Mouse (Mus musculus): ENCODE data around the gene Kynu. TPM values are rescaled to one million over a fixed set of nuclear protein-coding genes. Genes with fewer than 3 reads are reported as not detected.
A peak's percentile ranks its signal among the peaks of the same experiment; 100 is the strongest.

Gene Kynu
- polyA plus RNA-seq (2016; fragmentation: Nextera tagmentation; extraction: Ambion mirVana): 0.43 and 0.72 TPM in 2 replicates

GRCm38 (mm10) chr2:43555062-43555888 lies at the start of gene Kynu:
Gene Kynu (plus strand): TSS chr2:43555329.
- no peak within 1 kb of the TSS for H3K4me2 ChIP-seq (replicated peaks)
- ATAC-seq (ENCODE audit: insufficient number of reproducible peaks, insufficient read depth, low FRiP score, low TSS enrichment): peak; percentile 15; the same call in 1 of the 2 replicates
- WGBS: 12% methylated on average over 9 of the region's 9 CpGs
- H3K4me3 ChIP-seq: no peak within 1 kb of the TSS
- H3K4me1 ChIP-seq: peaks cover 8% of the 10 kb centered on the region; the same call in 1 of the 2 replicates
- H3K9me3 ChIP-seq: no peaks in the 10 kb centered on the region
- no peaks in the 10 kb centered on the region for H3K27me3 ChIP-seq
- H3K27ac ChIP-seq: no peak within 1 kb of the TSS
- H3K36me3 ChIP-seq: no peaks in the 10 kb centered on the region
- no peak within 1 kb of the TSS for H3K9ac ChIP-seq

- no peaks in the 10 kb centered on the region for H3K27me3 ChIP-seq
- H3K36me3 ChIP-seq: no peaks in the 10 kb centered on the region
- no peak overlapping the region for H3K9ac ChIP-seq
- no peak overlapping the region for H3K27ac ChIP-seq
- no peak for ATAC-seq (ENCODE audit: insufficient number of reproducible peaks, insufficient read depth, low FRiP score, low TSS enrichment)
- H3K4me2 ChIP-seq (replicated peaks): no peak overlapping the region
- no peak overlapping the region for H3K4me3 ChIP-seq
- no peaks in the 10 kb centered on the region for H3K4me1 ChIP-seq
- WGBS: 91% methylated on average over 3 of the region's 3 CpGs
- H3K9me3 ChIP-seq: no peaks in the 10 kb centered on the region
Measured at GRCm38 (mm10) chr2:43506182-43506581, 48.9 kb upstream of the Kynu start.

GRCm38 (mm10) chr2:43513852-43514251 lies 41.3 kb upstream of the Kynu start:
- no peak overlapping the region for H3K4me2 ChIP-seq (replicated peaks)
- H3K27ac ChIP-seq: no peak overlapping the region
- WGBS: 40% methylated on average over 7 of the region's 7 CpGs
- no peaks in the 10 kb centered on the region for H3K9me3 ChIP-seq
- H3K27me3 ChIP-seq: no peaks in the 10 kb centered on the region
- H3K36me3 ChIP-seq: no peaks in the 10 kb centered on the region
- no peak overlapping the region for H3K4me3 ChIP-seq
- no peaks in the 10 kb centered on the region for H3K4me1 ChIP-seq
- no peak for ATAC-seq (ENCODE audit: insufficient number of reproducible peaks, insufficient read depth, low FRiP score, low TSS enrichment)
- no peak overlapping the region for H3K9ac ChIP-seq

GRCm38 (mm10) chr2:43534417-43534816 lies 20.7 kb upstream of the Kynu start:
- ATAC-seq (ENCODE audit: insufficient number of reproducible peaks, insufficient read depth, low FRiP score, low TSS enrichment): no peak
- WGBS: 77% methylated on average over 2 of the region's 2 CpGs
- H3K4me2 ChIP-seq (replicated peaks): no peak overlapping the region

GRCm38 (mm10) chr2:43542615-43543014 lies 12.5 kb upstream of the Kynu start:
- Histone ChIP-seq H3K9ac (no peak overlapping the region), H3K27ac (no peak overlapping the region), H3K9me3 (no peaks in the 10 kb centered on the region), H3K4me3 (no peak overlapping the region), H3K27me3 (no peaks in the 10 kb centered on the region), H3K36me3 (no peaks in the 10 kb centered on the region), H3K4me1 (no peaks in the 10 kb centered on the region), H3K4me2 (replicated peaks) (no peak overlapping the region)
- no peak for ATAC-seq (ENCODE audit: insufficient number of reproducible peaks, insufficient read depth, low FRiP score, low TSS enrichment)
- WGBS: 87% methylated on average over 3 of the region's 3 CpGs

More at GRCm38 (mm10) chr2:43534417-43534816, 20.7 kb upstream of the Kynu start:
- Histone ChIP-seq H3K9me3 (no peaks in the 10 kb centered on the region), H3K4me3 (no peak overlapping the region), H3K27me3 (no peaks in the 10 kb centered on the region), H3K9ac (no peak overlapping the region), H3K27ac (no peak overlapping the region), H3K36me3 (no peaks in the 10 kb centered on the region), H3K4me1 (no peaks in the 10 kb centered on the region)

GRCm38 (mm10) chr2:43545665-43546064 lies 9.5 kb upstream of the Kynu start:
- no peaks in the 10 kb centered on the region for H3K9me3 ChIP-seq
- WGBS: 74% methylated on average over 3 of the region's 3 CpGs
- H3K27ac ChIP-seq: no peak overlapping the region
- no peak overlapping the region for H3K4me3 ChIP-seq
- no peaks in the 10 kb centered on the region for H3K36me3 ChIP-seq
- H3K9ac ChIP-seq: no peak overlapping the region
- H3K27me3 ChIP-seq: no peaks in the 10 kb centered on the region
- H3K4me1 ChIP-seq: no peaks in the 10 kb centered on the region
- H3K4me2 ChIP-seq (replicated peaks): no peak overlapping the region
- ATAC-seq (ENCODE audit: insufficient number of reproducible peaks, insufficient read depth, low FRiP score, low TSS enrichment): no peak

- 83% methylated on average over 1 of the region's 1 CpGs for WGBS
- H3K27me3 ChIP-seq: no peaks in the 10 kb centered on the region
- H3K4me1 ChIP-seq: no peaks in the 10 kb centered on the region
- ATAC-seq (ENCODE audit: insufficient number of reproducible peaks, insufficient read depth, low FRiP score, low TSS enrichment): no peak
- H3K36me3 ChIP-seq: no peaks in the 10 kb centered on the region
- H3K27ac ChIP-seq: no peak overlapping the region
- no peak overlapping the region for H3K4me3 ChIP-seq
- H3K9me3 ChIP-seq: no peaks in the 10 kb centered on the region
- no peak overlapping the region for H3K9ac ChIP-seq
- no peak overlapping the region for H3K4me2 ChIP-seq (replicated peaks)
Measured at GRCm38 (mm10) chr2:43546448-43546847, 8.7 kb upstream of the Kynu start.

GRCm38 (mm10) chr2:43554216-43554615 lies 913 bp upstream of the Kynu start:
- ATAC-seq (ENCODE audit: insufficient number of reproducible peaks, insufficient read depth, low FRiP score, low TSS enrichment): no peak
- H3K36me3 ChIP-seq: no peaks in the 10 kb centered on the region
- no peaks in the 10 kb centered on the region for H3K27me3 ChIP-seq
- no peak overlapping the region for H3K4me2 ChIP-seq (replicated peaks)
- no peak overlapping the region for H3K4me3 ChIP-seq
- 71% methylated on average over 4 of the region's 4 CpGs for WGBS
- H3K9me3 ChIP-seq: no peaks in the 10 kb centered on the region
- no peak overlapping the region for H3K27ac ChIP-seq
- H3K9ac ChIP-seq: no peak overlapping the region
- peaks cover 8% of the 10 kb centered on the region; the same call in 1 of the 2 replicates for H3K4me1 ChIP-seq

GRCm38 (mm10) chr2:43555889-43556285 lies 758 bp downstream of the Kynu start:
- no peaks in the 10 kb centered on the region for H3K9me3 ChIP-seq
- H3K4me1 ChIP-seq: peaks cover 8% of the 10 kb centered on the region; the same call in 1 of the 2 replicates
- no peak overlapping the region for H3K4me2 ChIP-seq (replicated peaks)
- H3K9ac ChIP-seq: no peak overlapping the region
- no peak for ATAC-seq (ENCODE audit: insufficient number of reproducible peaks, insufficient read depth, low FRiP score, low TSS enrichment)
- no peaks in the 10 kb centered on the region for H3K27me3 ChIP-seq
- WGBS: 30% methylated on average over 4 of the region's 4 CpGs
- no peak overlapping the region for H3K4me3 ChIP-seq
- H3K36me3 ChIP-seq: no peaks in the 10 kb centered on the region
- H3K27ac ChIP-seq: no peak overlapping the region

- ATAC-seq (ENCODE audit: insufficient number of reproducible peaks, insufficient read depth, low FRiP score, low TSS enrichment): no peak
- Histone ChIP-seq H3K27ac (no peak overlapping the region), H3K36me3 (no peaks in the 10 kb centered on the region), H3K9me3 (no peaks in the 10 kb centered on the region), H3K27me3 (no peaks in the 10 kb centered on the region), H3K4me3 (no peak overlapping the region), H3K4me2 (replicated peaks) (no peak overlapping the region), H3K9ac (no peak overlapping the region), H3K4me1 (peaks cover 8% of the 10 kb centered on the region; the same call in 1 of the 2 replicates)
- WGBS: 81% methylated on average over 3 of the region's 3 CpGs
Measured at GRCm38 (mm10) chr2:43556985-43557384, 1.9 kb downstream of the Kynu start.

GRCm38 (mm10) chr2:43561209-43561608 lies 6.1 kb downstream of the Kynu start:
- Histone ChIP-seq H3K4me1 (no peaks in the 10 kb centered on the region), H3K9ac (no peak overlapping the region), H3K27ac (no peak overlapping the region), H3K4me2 (replicated peaks) (no peak overlapping the region), H3K9me3 (no peaks in the 10 kb centered on the region), H3K36me3 (no peaks in the 10 kb centered on the region), H3K27me3 (no peaks in the 10 kb centered on the region), H3K4me3 (no peak overlapping the region)
- no peak for ATAC-seq (ENCODE audit: insufficient number of reproducible peaks, insufficient read depth, low FRiP score, low TSS enrichment)
- 92% methylated on average over 3 of the region's 3 CpGs for WGBS

GRCm38 (mm10) chr2:43562779-43563178 lies 7.7 kb downstream of the Kynu start:
- no peaks in the 10 kb centered on the region for H3K9me3 ChIP-seq
- H3K27me3 ChIP-seq: no peaks in the 10 kb centered on the region
- no peak overlapping the region for H3K27ac ChIP-seq
- H3K9ac ChIP-seq: no peak overlapping the region
- ATAC-seq (ENCODE audit: insufficient number of reproducible peaks, insufficient read depth, low FRiP score, low TSS enrichment): no peak
- H3K36me3 ChIP-seq: no peaks in the 10 kb centered on the region
- no peak overlapping the region for H3K4me2 ChIP-seq (replicated peaks)
- WGBS: 88% methylated on average over 9 of the region's 9 CpGs
- H3K4me3 ChIP-seq: no peak overlapping the region
- no peaks in the 10 kb centered on the region for H3K4me1 ChIP-seq
